Mouse (Mus musculus): ENCODE data around the gene Krt33a.

DNA sequence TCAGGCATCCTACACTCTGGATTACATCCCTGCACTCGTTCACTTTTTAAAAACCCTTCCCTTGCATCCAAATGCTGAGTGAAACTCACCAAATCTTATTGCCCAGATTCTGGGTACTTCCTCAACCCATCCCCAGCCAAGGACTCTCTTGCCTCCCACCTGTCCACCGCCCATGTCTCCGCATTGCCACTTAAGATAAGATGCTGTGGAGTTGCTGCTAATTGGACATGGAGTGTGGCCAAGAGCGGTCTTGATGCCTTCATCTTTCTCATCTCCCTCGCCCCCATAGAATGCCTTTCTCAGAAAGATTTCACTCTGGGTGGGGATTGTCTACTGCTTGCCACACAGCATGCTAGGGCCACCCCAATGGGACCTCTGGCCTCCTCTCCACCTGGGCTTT lies 7.7 kb downstream of the Krt33a start:
- TF ChIP-seq CTCF (conservative IDR thresholded peaks at IDR 0.05; ENCODE audit: low read length) (no peak), NANOG (IDR thresholded peaks at IDR 0.05; ENCODE audit: borderline replicate concordance, low read length) (no peak)
